Mouse (Mus musculus): ENCODE measurements around the gene Vmac.

GRCm38 (mm10) chr17:56754271-56755185 lies 36.7 kb upstream of the Vmac start:
- TF ChIP-seq CTCF (conservative IDR thresholded peaks at IDR 0.05; ENCODE audit: insufficient read depth, insufficient read length, low read depth, low read length) (no peak), POLR2A (IDR thresholded peaks at IDR 0.05; ENCODE audit: low read depth, low read length) (no peak)
